Mouse (Mus musculus): Measurements from ENCODE around the gene Gm8879. TPM values are rescaled to one million over a fixed set of nuclear protein-coding genes. Genes with fewer than 3 reads are reported as not detected.
"Not testable (repeated sequence)": the region's sequence is repeated elsewhere in the genome, so short reads cannot be mapped to it uniquely, and the experiment has no call there.

Gene Gm8879
- polyA plus RNA-seq (2016; fragmentation: Nextera tagmentation; extraction: Ambion mirVana) = not detected in 2 replicates

GRCm38 (mm10) chr5:11127334-11127733 lies at the start of gene Gm8879:
Gene Gm8879, plus strand, starts transcription at chr5:11127634.
- WGBS = no CpG with 5 or more reads among the region's 3 CpGs
- H3K27ac ChIP-seq = not testable (repeated sequence)

DNA sequence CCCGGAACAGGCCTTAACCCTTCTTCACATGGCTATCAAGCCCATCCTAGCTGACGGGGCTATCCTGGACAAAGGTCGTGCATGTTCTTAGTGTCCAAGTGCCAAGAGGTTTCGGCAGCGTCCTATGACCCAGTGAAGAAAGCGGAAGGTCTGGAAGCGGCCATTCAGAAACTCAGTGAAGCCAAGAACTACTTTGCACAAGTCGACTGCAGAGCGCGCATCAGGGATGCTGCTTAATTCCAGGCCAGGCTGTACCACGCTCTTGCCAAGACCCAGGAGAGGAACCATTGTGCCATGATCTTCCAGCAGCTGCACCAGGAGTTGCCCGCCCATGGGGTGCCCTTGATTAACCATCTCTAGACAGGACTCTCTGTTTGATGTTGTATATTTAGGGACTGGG lies 10.6 kb downstream of the Gm8879 start:
- 93% methylated on average over 12 of the region's 12 CpGs for WGBS
- H3K4me3 ChIP-seq; DNase-seq (ENCODE audit: extremely low spot score, low spot score); H3K27ac ChIP-seq; H3K9me3 ChIP-seq; H3K4me1 ChIP-seq; H3K27me3 ChIP-seq (ENCODE audit: poor library complexity, severe bottlenecking); H3K36me3 ChIP-seq (replicated peaks): not testable (repeated sequence)

More at GRCm38 (mm10) chr5:11127334-11127733, at the start of gene Gm8879:
- not testable (repeated sequence) for H3K27me3 ChIP-seq (ENCODE audit: poor library complexity, severe bottlenecking); H3K4me1 ChIP-seq; H3K36me3 ChIP-seq (replicated peaks); H3K4me3 ChIP-seq; DNase-seq (ENCODE audit: extremely low spot score, low spot score); H3K9me3 ChIP-seq

Other genes starting within 250 kb of the Gm8879 start
- gene Gm8871, start 179.8 kb upstream of the Gm8879 start, polyA plus RNA-seq (2016; fragmentation: Nextera tagmentation; extraction: Ambion mirVana) = not detected in 2 replicates
- not detected in 2 replicates for gene Gm8857, start 179.8 kb upstream of the Gm8879 start, polyA plus RNA-seq (2016; fragmentation: Nextera tagmentation; extraction: Ambion mirVana)
- gene Gm5861, start 55.4 kb downstream of the Gm8879 start, polyA plus RNA-seq (2016; fragmentation: Nextera tagmentation; extraction: Ambion mirVana) = not detected in 2 replicates
- gene Gm8890, start 128.4 kb downstream of the Gm8879 start, polyA plus RNA-seq (2016; fragmentation: Nextera tagmentation; extraction: Ambion mirVana) = not detected in 2 replicates
- gene Speer1, start 213.9 kb downstream of the Gm8879 start, polyA plus RNA-seq (2016; fragmentation: Nextera tagmentation; extraction: Ambion mirVana) = not detected in 2 replicates